In the genomic region with DNA sequence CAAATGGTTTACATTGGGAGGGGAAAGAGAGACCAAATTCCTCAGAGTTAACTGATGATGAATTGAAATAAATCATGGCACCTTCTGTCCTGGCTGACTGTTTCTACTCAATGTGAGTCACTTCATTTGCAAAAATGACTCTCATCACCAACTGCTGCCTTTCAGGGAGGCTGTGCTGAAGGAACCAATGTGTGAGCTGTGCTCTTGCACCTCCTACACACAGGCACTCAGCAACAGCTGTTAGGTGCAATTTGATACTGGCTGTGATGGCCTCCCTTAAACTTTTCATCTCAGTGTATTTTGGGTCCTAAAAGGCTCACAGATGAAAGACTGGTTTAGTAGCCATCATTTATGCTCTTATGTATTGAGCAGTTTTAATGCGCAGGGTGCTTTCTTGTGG, we compare ENCODE assay signal across 12 mouse cellular contexts.
DNase-seq lines count a peak whose midpoint lies in the region; ATAC-seq lines count a peak whose summit lies in the region.
"Had no signal": no experiment of that assay in that cellular context is flagged by ENCODE, and none has a peak within 500 bp of the region (broad histone marks: within the 10 kb centered on the region; RNA-seq: fewer than 3 reads in every experiment).

No protein-coding gene starts in this region.

- no peaks in the 10 kb centered on the region for H3K4me1 ChIP-seq in liver, embryonic 12.5 days

- no peak overlapping the region for H3K9ac ChIP-seq in liver, embryonic 12.5 days

- WGBS in liver, embryonic 12.5 days (ENCODE audit: insufficient replicate concordance), result 84% methylated on average over 1 of the region's 1 CpGs

- no peaks in the 10 kb centered on the region for H3K36me3 ChIP-seq in liver, embryonic 12.5 days

- intact Hi-C loops in left cerebral cortex, postnatal 10 days (cut with DNase I), result no loop called here

- no peak for ATAC-seq in liver, embryonic 12.5 days

- no peak overlapping the region for H3K27ac ChIP-seq in liver, embryonic 12.5 days

- no peak overlapping the region for H3K4me3 ChIP-seq in liver, embryonic 12.5 days
- H3K4me3 ChIP-seq: erythroblast, embryonic 14.5 days had no signal

- peak; percentile 60 for DNase-seq in layer of hippocampus, adult 11-12 months (ENCODE audit: low spot score)
- no peak for DNase-seq in layer of hippocampus, postnatal 25 days (ENCODE audit: extremely low spot score in 1 of 2, low spot score in 1 of 2)
- DNase-seq in frontal cortex, postnatal 14 days (ENCODE audit: low spot score in 2 of 2), result peak; percentile 14 to 31
- DNase-seq in left cerebral cortex, postnatal 10 days (ENCODE audit: extremely low spot score in 1 of 2, low spot score in 2 of 2), result peak; percentile 11 to 21
- DNase-seq in telencephalon, adult 2 months (ENCODE audit: low read depth, low spot score), result peak; percentile 88
- no peak for DNase-seq in natural killer cell, adult 2 months (ENCODE audit: low spot score in 2 of 2)
- DNase-seq: adrenal gland, postnatal 10 days; cerebellum, postnatal 10 days; spleen, adult 18-20 months had no signal

- no peak overlapping the region for H3K4me2 ChIP-seq in liver, embryonic 12.5 days
- H3K4me2 ChIP-seq: midbrain, embryonic 11.5 days had no signal

- H3K27me3 ChIP-seq in liver, embryonic 12.5 days (replicated peaks), result no peaks in the 10 kb centered on the region

- no peaks in the 10 kb centered on the region for H3K9me3 ChIP-seq in liver, embryonic 12.5 days (replicated peaks)

Comparison
In these comparisons a context has a peak if more than half of its experiments do, and no peak if none do; other contexts are left out.
1. DNase-seq: peak in layer of hippocampus, adult 11-12 months (single experiment), frontal cortex, postnatal 14 days (2 of 2), left cerebral cortex, postnatal 10 days (2 of 2) and telencephalon, adult 2 months (single experiment); none in layer of hippocampus, postnatal 25 days (0 of 2) and natural killer cell, adult 2 months (0 of 2).